Mouse (Mus musculus) CH12F3 (cell line): Measurements from ENCODE around the gene Akt1s1.

Experiments
- in situ Hi-C: fragments of 300-500 bp; cut with MboI; formaldehyde crosslinking; loops from 2 replicates; pipeline ENCODE4 v1.14.3; 2020; ENCODE audit warnings: low sequenced_read_pairs

Akt1s1 gene

GRCm38 (mm10) chr7:44848561-44849415 lies at the start of gene Akt1s1, which contains the start of gene Tbc1d17:
Gene Akt1s1 (plus strand): TSS chr7:44848991.
Gene Tbc1d17 (minus strand): TSS chr7:44849079.
- in situ Hi-C loops: no loop called here

GRCm38 (mm10) chr7:44808927-44809326 lies 39.9 kb upstream of the Akt1s1 start:
- in situ Hi-C loops: no loop called here

GRCm38 (mm10) chr7:44809466-44809865 lies 39.3 kb upstream of the Akt1s1 start:
- in situ Hi-C loops: no loop called here

GRCm38 (mm10) chr7:44810365-44810764 lies 38.4 kb upstream of the Akt1s1 start:
- in situ Hi-C loops: no loop called here

GRCm38 (mm10) chr7:44810819-44811557 lies 37.8 kb upstream of the Akt1s1 start:
- in situ Hi-C loops: no loop called here

DNA sequence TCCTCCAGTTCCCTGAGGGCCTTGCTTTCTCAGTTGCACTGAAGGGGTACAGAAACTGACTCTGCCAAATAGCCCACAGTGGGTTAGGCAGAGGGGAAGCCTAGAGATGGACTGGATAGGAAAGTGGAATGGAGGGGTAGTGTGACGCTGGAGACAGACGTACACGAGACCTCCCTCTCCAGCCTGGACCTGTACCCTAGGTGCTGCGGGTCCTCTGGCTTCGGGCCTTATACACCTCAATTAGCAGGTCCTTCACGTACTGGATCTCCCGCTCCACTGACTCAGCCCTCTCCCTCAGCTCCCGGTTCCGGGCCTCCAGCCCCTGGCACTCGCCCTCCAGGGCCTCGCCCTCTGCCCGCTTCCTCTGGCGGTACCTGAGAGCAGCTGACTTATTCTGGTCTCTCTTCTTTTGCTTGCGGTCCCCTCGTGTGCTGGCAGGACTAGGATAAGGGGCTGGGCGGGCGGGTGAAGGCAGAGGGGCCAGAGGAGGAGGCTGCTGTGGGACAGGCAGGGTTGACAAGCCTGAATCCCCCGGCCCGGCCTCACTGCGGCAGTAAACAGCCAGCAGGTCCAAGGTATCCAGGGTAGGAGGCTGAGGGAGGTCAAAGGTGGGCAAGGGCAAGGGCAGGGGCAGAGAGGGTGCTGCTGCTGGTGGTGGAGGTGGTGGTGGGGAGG lies 36.0 kb upstream of the Akt1s1 start:
- in situ Hi-C loops: no loop called here

- in situ Hi-C loops: no loop called here
Measured at GRCm38 (mm10) chr7:44813985-44814384, 34.8 kb upstream of the Akt1s1 start.

DNA sequence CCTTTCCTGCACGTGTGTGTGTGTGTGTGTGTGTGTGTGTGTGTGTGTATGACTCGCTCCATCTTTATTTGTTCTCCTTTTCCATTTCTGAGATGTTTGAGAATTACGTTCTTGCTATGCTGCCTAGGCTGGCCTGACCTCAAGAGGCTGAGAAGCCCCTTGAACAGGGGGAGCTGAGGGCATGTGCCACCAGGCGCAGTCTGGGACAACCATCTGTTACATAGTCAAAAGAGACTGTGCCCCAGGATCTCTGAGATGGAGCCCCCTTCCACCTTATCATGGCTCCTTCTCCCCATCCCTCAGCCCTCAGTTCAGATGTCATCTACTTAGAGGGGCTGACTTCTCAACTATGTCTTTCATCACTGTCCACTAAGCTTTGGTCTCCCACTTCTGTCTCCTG lies 34.4 kb upstream of the Akt1s1 start:
- in situ Hi-C loops: no loop called here

DNA sequence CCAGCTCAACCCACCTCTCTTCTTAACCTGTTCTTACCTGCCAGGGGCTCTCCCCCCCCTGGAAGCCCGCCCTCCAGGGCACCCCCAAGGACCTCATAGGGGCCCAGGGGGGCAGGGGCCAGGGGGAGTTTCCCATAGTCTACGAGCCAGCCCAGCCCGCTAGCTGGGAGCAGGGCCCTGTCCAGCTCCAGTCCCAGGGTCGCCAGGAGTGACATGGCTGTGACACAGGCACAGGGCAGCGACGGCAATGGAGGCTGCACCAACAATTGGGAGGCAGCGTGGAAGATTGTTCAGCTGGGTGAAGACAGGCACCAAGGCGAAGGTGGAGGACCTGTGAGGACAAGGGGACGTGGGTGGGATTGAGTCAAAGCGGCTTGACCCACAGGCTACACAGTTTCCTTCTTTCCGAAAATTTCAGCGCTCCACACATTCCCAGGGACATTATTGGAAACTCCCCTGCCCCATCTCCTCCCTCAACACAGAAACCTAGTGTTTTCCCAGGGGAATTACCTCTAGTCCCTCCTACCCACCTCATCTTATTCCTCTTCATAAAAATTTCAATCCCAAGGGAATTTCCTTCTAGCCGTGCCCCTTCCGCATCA lies 33.7 kb upstream of the Akt1s1 start:
- in situ Hi-C loops: no loop called here

GRCm38 (mm10) chr7:44815721-44816469 lies 32.9 kb upstream of the Akt1s1 start, which contains the start of the genes Nup62 and Il4i1:
Gene Nup62 (plus strand): TSS chr7:44816088.
Gene Il4i1 (plus strand): TSS chr7:44816387.
- in situ Hi-C loops: no loop called here

GRCm38 (mm10) chr7:44816470-44817021 lies 32.2 kb upstream of the Akt1s1 start, which contains the start of gene Atf5:
Gene Atf5 (minus strand): TSS chr7:44816658.
- in situ Hi-C loops: no loop called here

- in situ Hi-C loops: no loop called here
Measured at GRCm38 (mm10) chr7:44817441-44817840, 31.4 kb upstream of the Akt1s1 start.

- in situ Hi-C loops: no loop called here
Measured at GRCm38 (mm10) chr7:44818164-44818563, 30.6 kb upstream of the Akt1s1 start.

DNA sequence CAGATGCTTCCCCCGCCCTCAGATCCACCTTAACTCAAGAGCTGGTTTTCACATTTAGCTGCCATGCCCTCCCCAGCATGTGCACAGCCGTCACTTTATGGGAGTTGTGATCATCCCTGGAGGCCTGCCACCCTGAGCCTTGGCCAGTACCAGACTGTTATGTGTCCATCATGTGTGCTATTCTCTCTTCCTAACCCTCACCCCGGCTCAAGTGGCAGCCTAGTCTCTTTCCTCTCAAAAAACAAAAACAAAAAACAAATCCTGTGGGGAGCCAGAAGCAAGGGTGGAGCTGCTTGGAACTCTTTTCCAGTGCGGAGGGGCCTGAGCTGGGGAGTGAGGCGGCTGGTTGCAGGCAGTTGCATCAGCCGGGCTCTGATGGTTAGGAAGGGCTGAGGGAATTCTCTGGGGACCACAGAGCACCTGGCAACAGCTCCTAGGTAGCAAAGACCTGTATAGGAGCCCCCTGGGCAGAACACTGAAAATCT lies 30.0 kb upstream of the Akt1s1 start:
- in situ Hi-C loops: no loop called here

DNA sequence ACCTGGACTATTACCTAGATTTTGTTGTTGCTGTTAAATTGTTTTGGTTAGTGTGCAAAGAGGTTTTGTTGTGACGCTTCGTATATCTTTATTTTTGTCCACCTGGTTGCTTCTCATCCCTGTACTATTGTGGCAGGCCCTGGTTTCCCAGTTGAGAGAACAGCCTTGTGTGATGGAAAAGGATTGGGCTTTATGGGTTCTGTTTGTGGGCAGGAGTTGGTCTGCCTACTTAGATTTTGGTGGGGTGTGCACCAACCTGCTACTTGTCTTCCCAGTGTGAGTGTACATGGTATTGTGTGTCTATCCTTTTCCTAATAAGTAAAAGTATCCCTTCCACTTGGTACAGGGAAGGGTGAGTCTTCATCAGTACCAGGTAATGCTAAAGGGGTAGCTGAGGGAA lies 29.4 kb upstream of the Akt1s1 start:
- in situ Hi-C loops: no loop called here

- in situ Hi-C loops: no loop called here
Measured at GRCm38 (mm10) chr7:44819863-44820262, 28.9 kb upstream of the Akt1s1 start.

DNA sequence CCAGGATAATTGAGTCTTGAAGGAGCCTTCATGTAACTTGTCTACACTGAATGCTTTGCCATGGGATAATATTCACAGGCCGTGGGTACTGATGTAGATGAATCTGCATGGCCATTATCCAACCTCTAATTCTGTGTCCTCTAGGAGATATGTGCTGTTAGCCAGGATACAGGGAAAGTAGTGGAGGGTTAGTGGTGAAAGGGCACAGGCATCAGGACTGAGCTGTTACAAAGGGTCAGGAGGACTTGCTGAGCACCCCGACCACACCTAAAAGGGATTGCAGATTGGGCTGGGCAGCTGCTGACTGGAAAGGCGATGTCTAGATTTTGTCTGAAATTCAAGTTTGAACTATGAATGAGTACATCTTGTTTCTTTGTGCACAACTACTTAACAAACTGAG lies 28.3 kb upstream of the Akt1s1 start:
- in situ Hi-C loops: no loop called here

GRCm38 (mm10) chr7:44821666-44822448 lies 26.9 kb upstream of the Akt1s1 start:
- in situ Hi-C loops: no loop called here

GRCm38 (mm10) chr7:44823409-44823808 lies 25.4 kb upstream of the Akt1s1 start:
- in situ Hi-C loops: no loop called here
